Mouse (Mus musculus) neural tube, embryonic 12.5 days (tissue): ENCODE results near the gene Arhgef10l. TPM values are rescaled to one million over a fixed set of nuclear protein-coding genes. Genes with fewer than 3 reads are reported as not detected.
A peak's percentile ranks its signal among the peaks of the same experiment; 100 is the strongest.

ENCODE experiments used
- ATAC-seq: fragments of 200-750 bp; cut with Nextera tagmentation; 2 replicates; pipeline ENCODE4 v1.8.0; 2017; ENCODE audit warnings: low read depth, mild to moderate bottlenecking, moderate TSS enrichment, moderate library complexity; ENCODE audit not compliant: low FRiP score
- H3K27ac ChIP-seq: fragments of 300-500 bp; sonication (generic); 2 replicates; pipeline ENCODE4 v1.5.1; 2016
- H3K27me3 ChIP-seq: fragments of 300-500 bp; sonication (generic); replicated peaks from 2 replicates; pipeline ENCODE4 v1.6.1; 2016; ENCODE audit warnings: mild to moderate bottlenecking
- H3K36me3 ChIP-seq: fragments of 300-500 bp; sonication (generic); 2 replicates; pipeline ENCODE4 v1.6.1; 2016; ENCODE audit warnings: mild to moderate bottlenecking
- H3K4me1 ChIP-seq: fragments of 300-500 bp; sonication (generic); 2 replicates; pipeline ENCODE4 v1.6.1; 2016
- H3K4me2 ChIP-seq: fragments of 300-500 bp; sonication (generic); replicated peaks from 2 replicates; pipeline ENCODE4 v1.6.1; 2016; ENCODE audit warnings: mild to moderate bottlenecking
- H3K4me3 ChIP-seq: fragments of 300-500 bp; sonication (generic); 2 replicates; pipeline ENCODE4 v1.5.1; 2016
- H3K9ac ChIP-seq: fragments of 300-500 bp; sonication (generic); 2 replicates; pipeline ENCODE4 v1.6.1; 2016; ENCODE audit warnings: mild to moderate bottlenecking
- H3K9me3 ChIP-seq: fragments of 300-500 bp; sonication (generic); 2 replicates; pipeline ENCODE4 v1.6.1; 2016; ENCODE audit warnings: mild to moderate bottlenecking
- WGBS: fragments of 180-500 bp; shearing (Covaris S2); methylation state at CpG from one replicate; pipeline ENCODE4 v1.1.7; 2016; 5-methylcytosine and 5-hydroxymethylcytosine counted together
- polyA plus RNA-seq: library from polyadenylated mRNA; unstranded; fragments of >200 nt; fragmentation: Nextera tagmentation; extraction: Ambion mirVana; gene quantifications from 2 replicates; pipeline ENCODE4 v1.2.1, GENCODE M21; 2016

The Arhgef10l gene
- polyA plus RNA-seq, 1 experiment from 2014 or later, result 38.8 TPM

- WGBS, result under 1% methylated on average over 48 of the region's 50 CpGs
- Histone ChIP-seq H3K36me3 (peaks cover 9% of the 10 kb centered on the region), H3K4me3 (peak overlapping the region; percentile 75), H3K4me1 (peaks cover 47% of the 10 kb centered on the region), H3K27ac (peak overlapping the region; percentile 85), H3K4me2 (peak overlapping the region; percentile 77), H3K27me3 (no peaks in the 10 kb centered on the region), H3K9me3 (no peaks in the 10 kb centered on the region), H3K9ac (peak overlapping the region; percentile 90)
- peak; percentile 57 for ATAC-seq
These were observed 17.2 kb downstream of the Arhgef10l start for GRCm38 (mm10) chr4:140648443-140649206.

- Histone ChIP-seq H3K27me3 (no peaks in the 10 kb centered on the region), H3K9me3 (no peaks in the 10 kb centered on the region; the same call in 1 of the 2 replicates), H3K4me1 (peaks cover 47% of the 10 kb centered on the region), H3K4me3 (peak overlapping the region; percentile 75), H3K9ac (peak overlapping the region; percentile 90), H3K36me3 (peaks cover 15% of the 10 kb centered on the region), H3K4me2 (peak overlapping the region; percentile 77), H3K27ac (peak overlapping the region; percentile 85)
- WGBS, result 6% methylated on average over 12 of the region's 12 CpGs
- peak; percentile 62 for ATAC-seq
These were observed 17.9 kb downstream of the Arhgef10l start for GRCm38 (mm10) chr4:140647711-140648421.

- no peak for ATAC-seq
- Histone ChIP-seq H3K4me3 (no peak overlapping the region), H3K9ac (no peak overlapping the region), H3K27ac (no peak overlapping the region), H3K4me1 (peaks cover 58% of the 10 kb centered on the region), H3K27me3 (no peaks in the 10 kb centered on the region), H3K9me3 (no peaks in the 10 kb centered on the region; the same call in 1 of the 2 replicates), H3K4me2 (no peak overlapping the region), H3K36me3 (peaks cover 21% of the 10 kb centered on the region)
- WGBS, result 89% methylated on average over 3 of the region's 3 CpGs
These were observed 20.2 kb downstream of the Arhgef10l start for GRCm38 (mm10) chr4:140645638-140646037.

- WGBS, result 12% methylated on average over 3 of the region's 3 CpGs
- peaks cover 63% of the 10 kb centered on the region for H3K4me1 ChIP-seq
- H3K4me3 ChIP-seq, result no peak overlapping the region
- no peak for ATAC-seq
- peaks cover 24% of the 10 kb centered on the region for H3K36me3 ChIP-seq
- H3K27ac ChIP-seq, result no peak overlapping the region
- H3K4me2 ChIP-seq, result no peak overlapping the region
- no peaks in the 10 kb centered on the region for H3K27me3 ChIP-seq
- no peaks in the 10 kb centered on the region; the same call in 1 of the 2 replicates for H3K9me3 ChIP-seq
- no peak overlapping the region for H3K9ac ChIP-seq
These were observed 21.1 kb downstream of the Arhgef10l start for GRCm38 (mm10) chr4:140644701-140645100.

- WGBS, result 55% methylated on average over 6 of the region's 6 CpGs
- Histone ChIP-seq H3K4me3 (no peak overlapping the region), H3K27me3 (no peaks in the 10 kb centered on the region), H3K27ac (no peak overlapping the region), H3K4me2 (no peak overlapping the region), H3K9ac (no peak overlapping the region), H3K4me1 (peaks cover 62% of the 10 kb centered on the region), H3K9me3 (no peaks in the 10 kb centered on the region; the same call in 1 of the 2 replicates), H3K36me3 (peaks cover 26% of the 10 kb centered on the region)
- no peak for ATAC-seq
These were observed 21.5 kb downstream of the Arhgef10l start for GRCm38 (mm10) chr4:140644276-140644675.

GRCm38 (mm10) chr4:140642378-140642777, 23.4 kb downstream of the Arhgef10l start:
- 90% methylated on average over 4 of the region's 4 CpGs for WGBS
- no peak overlapping the region for H3K4me3 ChIP-seq
- peaks cover 55% of the 10 kb centered on the region for H3K4me1 ChIP-seq
- H3K9ac ChIP-seq, result no peak overlapping the region
- no peaks in the 10 kb centered on the region for H3K27me3 ChIP-seq
- H3K4me2 ChIP-seq, result no peak overlapping the region
- H3K36me3 ChIP-seq, result peaks cover 33% of the 10 kb centered on the region
- H3K27ac ChIP-seq, result no peak overlapping the region
- no peak for ATAC-seq
- H3K9me3 ChIP-seq, result no peaks in the 10 kb centered on the region; the same call in 1 of the 2 replicates

- Histone ChIP-seq H3K4me1 (peaks cover 53% of the 10 kb centered on the region), H3K27ac (no peak overlapping the region; the same call in 1 of the 2 replicates)
- no peak for ATAC-seq
These were observed 24.3 kb downstream of the Arhgef10l start for GRCm38 (mm10) chr4:140641414-140641918.

GRCm38 (mm10) chr4:140640668-140641067, 25.1 kb downstream of the Arhgef10l start:
- Histone ChIP-seq H3K9me3 (no peaks in the 10 kb centered on the region; the same call in 1 of the 2 replicates), H3K9ac (no peak overlapping the region), H3K4me1 (peaks cover 46% of the 10 kb centered on the region), H3K4me3 (no peak overlapping the region), H3K36me3 (peaks cover 32% of the 10 kb centered on the region), H3K27ac (no peak overlapping the region), H3K4me2 (no peak overlapping the region), H3K27me3 (no peaks in the 10 kb centered on the region)
- no peak for ATAC-seq
- WGBS, result 84% methylated on average over 9 of the region's 9 CpGs

More at GRCm38 (mm10) chr4:140641414-140641918, 24.3 kb downstream of the Arhgef10l start:
- 71% methylated on average over 5 of the region's 5 CpGs for WGBS
- no peaks in the 10 kb centered on the region; the same call in 1 of the 2 replicates for H3K9me3 ChIP-seq
- no peaks in the 10 kb centered on the region for H3K27me3 ChIP-seq
- H3K4me2 ChIP-seq, result no peak overlapping the region
- no peak overlapping the region for H3K4me3 ChIP-seq
- H3K36me3 ChIP-seq, result peaks cover 33% of the 10 kb centered on the region
- H3K9ac ChIP-seq, result no peak overlapping the region

GRCm38 (mm10) chr4:140640242-140640523, 25.6 kb downstream of the Arhgef10l start:
- no peak for ATAC-seq
- Histone ChIP-seq H3K36me3 (peaks cover 28% of the 10 kb centered on the region), H3K4me3 (no peak overlapping the region), H3K9ac (no peak overlapping the region), H3K9me3 (no peaks in the 10 kb centered on the region; the same call in 1 of the 2 replicates), H3K27me3 (no peaks in the 10 kb centered on the region), H3K27ac (no peak overlapping the region), H3K4me2 (no peak overlapping the region), H3K4me1 (peaks cover 41% of the 10 kb centered on the region)
- WGBS, result 88% methylated on average over 8 of the region's 8 CpGs

GRCm38 (mm10) chr4:140639431-140640241, 26.2 kb downstream of the Arhgef10l start:
- ATAC-seq, result no peak
- Histone ChIP-seq H3K36me3 (peaks cover 28% of the 10 kb centered on the region), H3K4me1 (peaks cover 37% of the 10 kb centered on the region; the same call in 1 of the 2 replicates), H3K4me3 (no peak overlapping the region), H3K4me2 (no peak overlapping the region), H3K9ac (no peak overlapping the region), H3K27ac (no peak overlapping the region), H3K9me3 (no peaks in the 10 kb centered on the region; the same call in 1 of the 2 replicates), H3K27me3 (no peaks in the 10 kb centered on the region)
- WGBS, result 92% methylated on average over 28 of the region's 28 CpGs

- no peak for ATAC-seq
- H3K4me1 ChIP-seq, result peaks cover 29% of the 10 kb centered on the region; the same call in 1 of the 2 replicates
- no peak overlapping the region for H3K4me3 ChIP-seq
- peaks cover 27% of the 10 kb centered on the region for H3K36me3 ChIP-seq
- 96% methylated on average over 5 of the region's 5 CpGs for WGBS
- H3K27ac ChIP-seq, result no peak overlapping the region
- H3K9ac ChIP-seq, result no peak overlapping the region
- H3K27me3 ChIP-seq, result no peaks in the 10 kb centered on the region
- H3K4me2 ChIP-seq, result no peak overlapping the region
- H3K9me3 ChIP-seq, result no peaks in the 10 kb centered on the region; the same call in 1 of the 2 replicates
These were observed 27.2 kb downstream of the Arhgef10l start for GRCm38 (mm10) chr4:140638591-140638990.
